Mouse (Mus musculus): Measurements from ENCODE around the gene Leo1.
A peak's percentile ranks its signal among the peaks of the same experiment; 100 is the strongest.

The Leo1 gene

GRCm38 (mm10) chr9:75440796-75441666 is at the start of gene Leo1:
Gene Leo1, plus strand, starts transcription at chr9:75441524.
- peak; percentile 91 to 92 for DNase-seq

DNA sequence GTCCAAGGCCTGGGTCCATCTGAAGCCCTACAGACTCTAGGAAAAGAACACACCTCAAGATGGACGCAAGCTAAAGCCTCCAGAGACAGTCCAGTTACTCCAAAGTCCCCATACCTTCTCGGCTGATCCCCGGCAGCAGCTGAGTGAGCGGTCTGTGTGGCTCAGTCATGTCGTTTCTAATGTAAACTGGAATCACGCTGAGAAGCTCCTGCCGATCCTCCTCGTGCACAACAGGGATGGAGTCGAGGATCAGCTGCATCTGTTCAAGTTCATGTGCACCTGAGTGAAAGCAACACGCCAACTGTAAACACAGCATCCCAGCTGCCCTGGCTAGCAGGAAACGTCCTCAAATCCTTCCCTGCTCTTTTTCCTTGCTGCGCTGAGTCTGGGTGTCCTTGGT is 48.1 kb upstream of the Leo1 start:
- no peak for DNase-seq

GRCm38 (mm10) chr9:75395971-75396370 is 45.4 kb upstream of the Leo1 start:
- DNase-seq, result no peak

GRCm38 (mm10) chr9:75399069-75399468 is 42.3 kb upstream of the Leo1 start:
- no peak for DNase-seq

- no peak for DNase-seq
Observed at GRCm38 (mm10) chr9:75400639-75401038, 40.7 kb upstream of the Leo1 start.

DNA sequence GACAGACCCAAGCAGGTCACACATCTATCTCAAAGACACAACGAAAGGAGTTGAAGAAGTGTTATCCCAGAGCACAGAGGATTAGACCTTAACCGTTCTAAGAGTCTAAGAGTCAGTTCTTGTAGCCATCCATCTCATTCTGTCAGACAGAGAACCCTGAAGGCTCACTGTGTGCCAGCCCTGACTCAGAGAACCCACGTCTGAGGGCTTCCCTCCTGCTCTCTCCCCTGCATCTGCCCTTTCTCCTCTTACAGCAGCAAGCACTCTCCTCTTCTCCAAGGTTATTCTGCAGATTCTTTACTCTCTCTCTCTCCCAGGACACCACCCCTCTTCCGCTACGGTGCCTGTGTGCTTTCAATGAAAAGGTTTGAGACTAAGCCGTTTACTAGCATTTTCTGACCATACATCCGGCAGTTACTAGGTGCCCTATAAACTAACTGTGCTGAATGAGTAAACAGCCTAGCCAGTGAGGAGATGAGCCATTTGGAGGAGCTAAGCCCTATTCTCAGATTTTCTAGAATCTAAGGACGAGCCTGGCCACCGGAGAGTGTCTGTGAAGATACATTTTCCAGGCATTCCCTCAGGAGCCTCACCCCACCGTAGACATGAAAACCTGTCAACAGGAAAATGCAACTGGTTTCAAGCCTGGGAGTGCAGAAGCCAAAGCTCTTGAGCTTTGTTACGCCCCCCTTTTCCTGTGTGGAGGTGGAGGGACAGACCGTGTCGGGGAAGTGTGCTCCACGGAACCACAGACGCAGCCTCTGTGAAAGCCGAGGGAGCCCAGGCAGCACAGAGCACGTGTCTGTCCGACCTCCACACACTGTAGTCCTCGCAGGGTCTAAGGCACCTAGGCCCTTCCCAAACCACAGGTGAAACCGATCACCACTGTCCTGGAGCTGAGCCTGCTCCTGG is 39.5 kb upstream of the Leo1 start:
- no peak for DNase-seq

GRCm38 (mm10) chr9:75403520-75403919 is 37.8 kb upstream of the Leo1 start:
- DNase-seq, result no peak

DNA sequence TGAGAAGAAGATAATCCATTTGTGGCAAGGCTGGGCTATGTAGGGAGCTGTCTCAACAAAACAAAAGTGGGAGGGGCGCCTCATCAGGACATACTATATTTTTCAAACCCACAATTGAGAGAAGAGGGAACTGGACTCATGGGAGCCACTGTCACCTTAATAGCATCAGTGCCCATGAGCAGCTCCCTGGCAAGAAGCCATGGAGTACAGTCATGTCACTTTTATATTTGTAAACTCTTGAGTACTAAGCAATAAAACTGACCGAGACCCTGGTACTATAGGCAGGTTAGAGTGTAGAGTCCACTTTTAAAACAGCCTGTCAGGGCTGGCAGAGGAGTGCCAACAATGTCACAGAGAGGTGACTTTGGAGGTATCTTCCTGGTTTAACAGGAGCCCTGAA is 35.2 kb upstream of the Leo1 start:
- DNase-seq, result no peak

GRCm38 (mm10) chr9:75407803-75408202 is 33.5 kb upstream of the Leo1 start:
- peak; percentile 49 to 60 for DNase-seq

DNA sequence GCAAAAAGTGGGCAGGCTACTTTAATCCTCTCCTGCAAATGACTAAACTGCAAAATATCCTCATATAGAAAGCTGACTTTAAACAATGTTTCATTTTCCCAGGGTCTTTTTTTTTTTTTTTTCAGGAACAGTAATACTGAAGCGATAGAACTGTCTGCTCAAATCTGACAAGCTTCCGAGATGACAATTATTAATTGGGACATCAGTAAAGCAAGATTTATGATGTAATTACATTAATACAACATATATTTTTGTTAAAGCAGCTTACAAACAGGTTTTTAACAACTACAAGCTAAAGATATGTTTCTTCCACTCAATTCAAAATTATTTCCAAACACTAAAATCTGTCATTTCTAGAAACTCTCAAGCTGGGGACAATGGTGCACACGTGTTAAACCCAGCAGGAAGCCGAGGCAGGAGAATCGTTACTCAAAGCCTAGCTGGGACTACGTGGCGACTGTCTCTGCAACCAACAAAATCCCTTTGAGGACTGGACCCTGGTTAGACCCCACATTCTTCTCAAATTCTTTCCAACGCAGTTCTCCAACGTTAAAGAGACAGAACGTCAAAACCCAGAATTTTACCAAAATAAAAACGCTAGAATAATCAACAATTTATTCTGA is 33.0 kb upstream of the Leo1 start:
- no peak for DNase-seq

GRCm38 (mm10) chr9:75409031-75409851 is 32.1 kb upstream of the Leo1 start:
- DNase-seq, result peak; percentile 80 to 83

DNA sequence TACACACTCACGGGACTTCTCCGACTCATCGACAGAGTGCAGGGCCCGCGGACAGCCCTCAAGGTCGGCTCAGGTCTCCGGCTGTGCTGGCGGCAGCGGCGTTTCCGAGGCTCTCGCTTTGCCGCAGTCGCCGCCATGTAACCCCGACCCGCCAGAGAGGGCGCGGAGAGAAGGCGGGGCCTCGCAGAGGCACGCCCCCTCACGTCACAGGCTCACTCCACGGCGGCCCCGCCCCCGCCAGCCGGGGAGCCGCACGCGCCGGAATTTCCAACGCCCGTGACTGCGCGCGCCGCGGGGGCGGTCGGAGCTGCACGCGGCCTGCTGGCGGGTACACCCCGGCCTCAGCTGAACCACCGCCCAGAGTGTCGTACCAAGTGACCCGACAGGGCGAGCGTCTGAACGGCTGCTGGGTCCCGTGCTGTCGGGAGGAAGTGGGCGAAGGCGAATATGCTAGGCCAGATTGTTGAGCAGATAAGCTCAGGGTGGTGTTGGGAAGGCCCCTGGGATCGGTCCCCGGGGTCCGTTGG is 31.4 kb upstream of the Leo1 start, which contains the start of gene Mapk6:
TSS of gene Mapk6 (minus strand) at position 154 of the 527 bp plus-strand sequence.
- peak; percentile 95 to 97 for DNase-seq

DNA sequence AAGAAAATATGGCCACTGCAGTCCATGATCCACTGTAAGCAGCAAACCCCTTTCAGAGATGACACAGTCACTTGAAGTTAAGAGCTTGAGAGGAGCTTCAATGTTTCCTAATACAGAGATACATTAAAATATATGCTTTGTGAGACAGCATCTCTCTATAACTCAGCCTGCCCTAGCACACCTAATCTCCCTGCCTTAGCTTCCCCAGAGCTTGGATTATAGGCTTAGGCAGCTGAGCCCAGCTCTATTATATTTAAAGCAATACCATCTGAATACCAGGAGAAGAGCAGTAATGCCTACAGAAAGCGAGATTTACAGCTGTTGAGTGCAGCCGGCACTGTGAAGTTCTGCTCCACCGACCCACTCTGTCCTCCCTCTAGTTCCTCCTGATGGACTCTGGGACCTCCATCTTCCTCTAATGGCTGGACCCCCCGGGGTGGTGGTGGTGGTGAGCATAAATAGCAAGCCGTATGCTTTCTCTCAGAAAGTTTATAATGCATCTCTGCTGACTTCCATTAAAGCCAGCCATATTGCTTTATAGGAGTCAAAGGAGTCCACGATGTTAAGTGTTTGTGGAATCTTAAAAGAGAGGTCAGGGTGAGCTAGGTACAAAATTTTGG is 30.3 kb upstream of the Leo1 start:
- no peak for DNase-seq

GRCm38 (mm10) chr9:75411584-75411983 is 29.7 kb upstream of the Leo1 start:
- DNase-seq, result no peak

GRCm38 (mm10) chr9:75413206-75413605 is 28.1 kb upstream of the Leo1 start:
- DNase-seq, result no peak

GRCm38 (mm10) chr9:75414204-75414603 is 27.1 kb upstream of the Leo1 start:
- DNase-seq, result peak in 1 of 2 experiments; percentile 50

- no peak for DNase-seq
Observed at GRCm38 (mm10) chr9:75422251-75422691, 19.1 kb upstream of the Leo1 start.

- no peak for DNase-seq
Observed at GRCm38 (mm10) chr9:75423683-75424082, 17.6 kb upstream of the Leo1 start.

- no peak for DNase-seq
Observed at GRCm38 (mm10) chr9:75424358-75425150, 16.8 kb upstream of the Leo1 start.

GRCm38 (mm10) chr9:75425796-75426391 is 15.4 kb upstream of the Leo1 start:
- no peak for DNase-seq

Measured in lung, adult 18-20 months (tissue).